Mouse (Mus musculus) left cerebral cortex, adult 9 months (tissue): Measurements from ENCODE around the gene Sprr1a.
"Not testable (repeated sequence)": the region's sequence is repeated elsewhere in the genome, so short reads cannot be mapped to it uniquely, and the experiment has no call there.

Source experiments
- DNase-seq, 2 experiments: peaks; one replicate each; pipeline ENCODE4 v3.0.0; 2022; ENCODE audit warnings: low spot score in 2 of 2

Sprr1a gene

DNA sequence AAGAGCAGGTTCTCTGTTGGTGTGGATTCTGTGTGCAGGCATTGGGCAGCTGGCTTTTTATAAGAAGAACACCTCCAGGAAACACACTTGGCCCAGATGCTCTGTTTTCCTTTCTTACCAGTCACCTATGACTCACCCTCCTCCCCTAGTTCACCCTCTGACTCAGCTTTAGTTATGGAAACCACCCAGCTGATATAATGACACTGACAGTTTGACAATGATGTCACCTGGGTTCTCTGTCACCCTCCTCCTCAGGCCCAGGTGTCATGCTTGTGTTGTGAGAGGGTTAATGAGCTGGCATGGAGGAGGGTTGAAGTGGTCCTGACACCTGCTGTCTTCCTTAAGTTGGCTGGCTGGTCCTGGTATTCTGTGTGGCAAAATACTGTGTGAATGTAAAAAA, at the start of gene Sprr1a:
Gene Sprr1a, minus strand, starts transcription at position 33 of the 400 bp plus-strand sequence.
- no peak for DNase-seq

DNA sequence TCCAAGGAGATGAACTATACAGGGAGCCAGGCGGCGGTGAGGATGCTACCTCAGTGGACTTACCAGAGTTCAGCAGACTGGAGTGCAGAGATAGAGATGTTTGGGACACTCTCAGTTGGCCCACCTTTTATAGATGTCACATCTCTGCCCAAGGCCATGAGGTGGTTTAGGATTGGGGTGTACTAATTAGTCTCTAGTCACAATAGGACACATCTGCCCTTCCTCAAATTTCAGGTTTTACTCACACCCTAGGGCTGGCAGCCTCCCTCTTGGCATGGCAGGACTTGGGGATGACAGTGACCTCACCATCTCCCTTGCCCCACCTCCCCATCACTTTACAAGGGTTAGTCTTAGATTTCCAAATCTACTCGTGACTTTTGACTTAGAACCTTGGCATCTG, 48.7 kb upstream of the Sprr1a start, which contains the start of gene 2310046K23Rik:
Gene 2310046K23Rik, minus strand, starts transcription at position 101 of the 400 bp plus-strand sequence.
- no peak for DNase-seq

DNA sequence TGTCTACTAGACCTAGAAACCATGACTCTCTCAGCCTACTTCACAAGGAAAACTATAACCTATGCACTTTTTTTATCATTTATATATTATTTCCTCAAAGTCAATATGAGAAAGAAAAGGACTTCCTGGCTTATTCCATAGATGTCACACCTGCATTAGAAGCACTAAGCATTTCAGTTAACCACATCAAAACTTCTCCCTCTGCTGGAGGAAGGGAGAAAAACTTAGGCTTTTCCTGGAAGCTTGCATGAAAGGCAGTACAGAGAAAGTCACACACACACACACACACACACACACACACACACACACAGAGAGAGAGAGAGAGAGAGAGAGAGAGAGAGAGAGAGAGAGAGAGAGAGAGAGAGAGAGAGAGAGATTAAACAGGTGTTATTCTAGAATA, 26.6 kb upstream of the Sprr1a start:
- DNase-seq: peak in 1 of 2 experiments; percentile 16

DNA sequence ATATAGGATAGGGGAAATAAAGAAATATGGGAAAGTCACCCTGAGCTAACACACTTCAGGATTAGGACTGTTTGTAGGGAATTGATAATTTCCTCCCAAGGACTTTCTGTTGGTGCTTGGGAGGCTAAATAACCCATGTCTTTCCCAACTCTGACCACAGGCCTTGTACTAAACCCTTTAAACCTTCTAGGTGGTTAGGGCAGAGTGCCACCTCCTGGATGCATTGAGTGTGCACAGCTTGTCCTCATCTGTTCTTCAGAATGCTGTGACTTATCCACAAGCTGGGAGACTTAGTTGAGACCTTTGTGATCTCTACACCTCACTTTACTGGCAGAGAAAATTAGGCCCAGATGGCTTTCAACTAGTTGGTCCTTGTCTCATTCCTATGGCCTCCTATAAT, 25.1 kb upstream of the Sprr1a start:
- peak in 1 of 2 experiments; percentile 26 for DNase-seq

DNA sequence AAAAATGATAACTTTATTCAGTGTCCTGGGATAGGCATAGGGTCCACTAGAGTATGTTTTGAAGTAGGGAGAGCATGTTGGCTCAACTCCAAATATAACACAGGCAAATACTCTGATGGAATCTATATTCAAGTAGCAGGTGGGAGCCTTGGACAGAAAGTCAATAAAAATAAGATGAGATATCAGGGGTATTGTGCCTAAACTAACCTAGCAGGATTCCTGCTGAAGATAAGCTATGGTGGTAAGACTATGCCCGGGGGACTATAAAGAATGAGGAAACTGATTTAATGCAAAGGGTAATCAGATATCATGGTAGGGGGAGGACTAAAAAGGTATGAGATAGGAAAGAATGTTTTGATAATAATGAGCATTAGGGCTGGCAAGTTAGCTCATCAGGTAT, 22.5 kb upstream of the Sprr1a start:
- no peak for DNase-seq

DNA sequence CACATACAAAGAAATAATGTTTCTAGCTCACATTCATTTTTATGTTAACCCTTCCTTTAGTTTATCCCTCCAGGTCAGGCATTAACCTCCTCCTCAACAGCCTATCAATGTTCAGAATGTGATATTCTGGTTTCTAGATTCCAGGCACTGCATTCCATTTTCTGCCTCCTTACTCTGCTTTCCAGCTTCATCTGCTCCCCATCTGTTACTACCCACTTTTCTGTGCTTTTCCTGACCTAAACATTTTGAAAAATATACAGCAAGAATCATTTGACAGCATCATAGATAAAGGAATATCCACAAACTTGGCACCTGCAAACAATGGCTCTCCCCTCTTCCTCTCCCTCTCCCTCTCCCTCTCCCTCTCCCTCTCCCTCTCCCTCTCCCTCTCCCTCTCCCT, 17.8 kb upstream of the Sprr1a start:
- no peak for DNase-seq

DNA sequence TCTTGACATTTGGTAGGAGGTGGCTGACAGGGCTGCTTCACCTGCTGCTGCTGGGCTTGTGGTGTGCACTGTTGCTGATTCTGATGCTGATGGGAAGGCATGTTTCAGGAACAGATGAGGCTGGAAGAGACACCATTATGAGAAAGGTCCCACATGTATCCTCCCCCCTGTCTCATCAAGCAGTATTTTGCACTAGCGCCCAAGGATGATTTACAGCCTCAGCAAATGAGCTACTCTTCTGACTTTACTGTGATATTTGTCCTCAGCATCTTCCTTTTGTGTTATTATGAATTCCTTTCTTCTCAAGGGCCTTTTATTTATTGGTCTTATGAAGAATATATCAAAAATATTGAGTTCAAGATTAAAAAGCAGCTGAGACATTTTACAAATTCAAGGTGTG, 14.7 kb upstream of the Sprr1a start, which contains the start of gene Sprr4:
Gene Sprr4, minus strand, starts transcription at position 101 of the 400 bp plus-strand sequence.
- no peak for DNase-seq

DNA sequence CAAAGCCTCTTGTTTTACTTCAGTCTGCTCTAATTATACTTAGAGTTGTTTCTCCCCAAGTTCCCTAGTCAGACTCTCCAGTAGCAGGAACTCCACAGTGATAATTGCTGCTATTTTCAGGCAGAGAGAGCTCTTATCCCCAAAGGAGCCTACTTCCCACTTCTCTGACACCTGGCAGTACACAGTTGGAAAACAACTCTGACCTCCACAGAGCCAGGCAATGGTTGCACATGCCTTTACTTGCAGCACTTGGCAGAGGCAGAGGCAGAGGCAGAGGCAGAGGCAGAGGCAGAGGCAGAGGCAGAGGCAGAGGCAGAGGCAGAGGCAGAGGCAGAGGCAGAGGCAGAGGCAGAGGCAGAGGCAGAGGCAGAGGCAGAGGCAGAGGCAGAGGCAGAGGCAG, 4.6 kb upstream of the Sprr1a start:
- not testable (repeated sequence) for DNase-seq

DNA sequence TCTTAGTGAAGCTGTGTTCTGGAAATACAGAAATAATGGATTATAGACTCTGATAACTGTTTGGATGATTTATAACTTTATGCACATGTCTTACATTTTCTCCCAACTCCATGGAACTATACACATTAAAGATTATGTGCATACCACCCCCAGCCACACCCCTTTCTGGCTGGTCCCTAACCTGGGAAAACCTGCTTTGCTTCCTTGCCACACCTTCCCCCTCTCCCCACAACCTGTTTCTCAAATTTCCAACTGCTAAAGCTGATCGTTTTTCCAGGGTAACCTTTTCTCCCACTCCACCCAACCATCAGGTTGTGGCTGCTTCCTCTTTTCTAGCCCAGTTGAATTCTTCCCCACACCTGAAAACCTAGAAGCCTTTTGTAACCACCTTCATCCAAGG, 612 bp upstream of the Sprr1a start:
- no peak for DNase-seq

DNA sequence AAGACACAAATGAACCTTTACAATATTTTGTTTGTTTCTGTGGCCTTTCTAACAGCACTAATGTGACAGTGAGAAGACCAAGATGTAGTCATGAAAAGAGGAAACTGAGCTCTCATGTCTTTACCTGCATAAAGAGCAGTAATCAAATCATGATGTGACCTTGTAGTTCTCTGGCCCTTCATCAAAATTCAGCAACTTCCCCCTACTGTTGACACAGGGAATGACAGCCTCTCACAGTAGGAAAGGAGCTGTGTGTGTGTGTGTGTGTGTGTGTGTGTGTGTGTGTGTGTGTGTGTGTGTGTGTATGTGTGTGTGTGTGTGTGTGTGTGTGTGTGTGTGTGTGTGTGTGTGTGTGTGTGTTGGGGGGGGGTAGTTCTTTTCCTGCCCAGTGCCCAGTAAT, 4.4 kb downstream of the Sprr1a start:
- not testable (repeated sequence) for DNase-seq

DNA sequence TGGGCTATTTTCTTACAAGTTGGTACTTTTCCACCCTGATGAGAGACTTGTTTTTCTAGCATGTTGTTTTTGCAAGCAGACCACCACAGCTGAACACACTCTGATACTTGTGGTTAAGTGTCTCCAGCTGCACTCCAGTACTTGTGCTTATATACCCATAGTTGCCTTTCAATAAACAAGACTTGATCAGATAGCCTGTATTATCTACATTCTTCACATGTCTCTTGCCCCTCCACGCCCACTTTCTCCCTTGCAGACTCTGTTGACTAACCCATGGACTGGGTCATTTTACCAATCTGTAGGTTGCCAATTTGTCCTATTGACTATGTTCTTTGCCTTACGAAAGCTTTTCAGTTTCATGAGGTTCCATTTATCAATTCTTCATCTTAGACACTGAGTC, 15.6 kb downstream of the Sprr1a start:
- no peak for DNase-seq

DNA sequence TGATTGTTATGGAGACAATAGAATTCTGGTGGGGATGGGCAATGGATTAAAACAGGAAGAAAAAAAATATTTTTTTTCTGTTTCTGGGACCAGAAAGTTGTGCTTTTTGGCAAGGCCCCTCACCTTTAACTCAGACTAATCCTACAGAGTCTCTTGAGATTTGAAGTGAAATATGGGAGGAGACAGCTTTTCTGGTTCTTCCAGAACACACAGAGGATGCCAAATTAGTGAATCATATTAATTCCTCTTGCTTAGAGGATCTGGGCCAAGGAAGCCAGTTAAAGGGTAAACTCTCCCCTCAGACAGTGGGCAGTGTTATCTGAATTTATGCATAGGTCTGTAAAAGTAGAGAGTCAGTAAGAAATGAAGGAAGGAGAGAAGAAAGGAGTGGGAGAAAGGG, 18.3 kb downstream of the Sprr1a start:
- no peak for DNase-seq

DNA sequence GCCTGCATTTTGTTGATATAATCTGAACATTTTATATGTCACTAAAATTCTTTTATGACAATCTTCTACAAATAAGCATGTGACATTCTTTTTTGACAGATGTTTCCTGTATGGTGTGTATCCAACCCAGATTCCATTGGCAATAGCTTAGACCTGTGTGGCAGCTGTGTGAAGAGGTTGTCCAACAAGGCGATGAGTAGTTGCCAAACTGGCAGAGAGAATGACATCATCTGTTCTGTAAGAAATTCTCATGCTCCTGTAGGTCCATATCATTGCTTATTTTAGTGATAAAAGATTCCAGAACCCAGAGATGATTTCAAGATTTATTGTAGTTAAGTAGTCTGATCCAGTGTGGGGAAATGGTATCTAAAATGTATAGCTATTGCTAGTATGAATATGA, 19.1 kb downstream of the Sprr1a start:
- no peak for DNase-seq

DNA sequence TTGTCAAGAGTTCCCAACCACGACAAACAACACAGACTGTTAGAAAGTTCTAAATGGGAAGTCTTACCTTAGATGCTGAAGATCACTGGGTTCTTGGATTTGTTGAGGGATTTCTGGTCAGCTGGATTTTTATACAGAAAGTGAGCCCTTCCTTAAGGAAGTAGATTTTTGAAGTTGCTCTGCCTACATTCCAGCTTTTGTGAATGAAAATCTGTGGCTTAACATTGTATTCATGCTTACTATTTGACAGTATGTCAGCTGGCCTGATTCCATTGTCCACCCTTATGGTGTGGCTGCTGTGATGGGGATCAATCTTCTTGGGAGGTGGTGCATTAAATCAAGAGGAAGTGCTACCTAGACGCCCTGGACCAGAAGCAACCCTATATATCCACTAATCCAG, 27.1 kb downstream of the Sprr1a start, which contains the start of gene Sprr3:
Gene Sprr3, minus strand, starts transcription at position 101 of the 400 bp plus-strand sequence.
- DNase-seq: no peak

DNA sequence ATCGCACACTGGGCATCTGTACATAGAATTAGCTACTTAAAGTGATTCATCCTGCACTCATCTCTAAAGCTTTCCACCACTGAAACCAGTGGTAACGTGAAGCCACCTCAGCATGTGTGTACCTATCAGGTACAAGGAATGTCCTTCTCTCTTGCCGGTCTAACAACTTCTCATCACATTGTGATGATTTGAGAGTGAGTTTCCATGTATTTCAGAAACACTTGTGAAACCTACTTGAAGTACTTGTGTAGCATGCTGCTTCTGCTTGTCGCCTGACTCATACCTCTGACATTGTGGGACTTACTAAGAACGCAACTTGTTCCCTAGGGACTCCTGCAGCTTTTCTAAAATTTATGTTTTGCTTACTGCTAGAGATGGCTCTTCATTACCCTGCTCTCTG, 30.5 kb downstream of the Sprr1a start:
- DNase-seq: no peak

DNA sequence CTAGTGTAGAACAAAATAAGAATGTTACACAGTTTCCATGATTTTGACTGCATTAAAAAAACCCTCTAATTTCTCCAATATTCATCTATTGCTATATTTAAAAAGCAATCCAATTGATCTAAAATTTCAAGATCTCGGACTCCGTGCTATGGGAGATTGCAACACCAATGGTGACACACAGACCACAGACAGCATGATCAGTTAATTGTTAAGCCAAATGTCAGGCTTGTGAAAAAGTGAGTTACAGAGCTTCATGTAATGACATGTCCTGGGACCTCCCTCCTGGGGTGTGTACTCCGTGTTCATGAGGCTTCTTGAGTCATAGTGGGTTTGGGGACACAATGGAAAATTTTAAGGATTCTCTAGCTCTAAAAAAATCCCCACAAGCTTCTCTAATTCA, 45.5 kb downstream of the Sprr1a start:
- DNase-seq: no peak

DNA sequence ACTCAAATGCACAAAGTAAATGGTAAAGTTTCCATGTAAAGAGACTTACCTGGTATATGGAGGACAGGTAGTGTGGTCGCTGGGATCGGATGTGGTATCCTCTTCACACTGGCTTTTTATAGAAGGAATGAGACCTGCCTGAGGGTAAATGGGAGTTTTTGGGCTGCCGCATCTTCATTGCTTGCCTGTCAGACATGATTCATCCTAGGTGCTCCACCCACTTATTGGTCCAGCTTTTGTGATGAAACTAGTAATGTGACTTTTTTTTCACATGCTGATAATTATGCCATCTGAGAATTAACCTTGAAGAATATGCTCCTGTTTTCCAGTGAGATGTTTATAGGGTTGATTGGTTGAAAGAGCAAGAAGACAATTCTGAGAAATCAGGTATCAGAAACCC, 47.0 kb downstream of the Sprr1a start, which contains the start of gene Sprr1b:
Gene Sprr1b, minus strand, starts transcription at position 101 of the 400 bp plus-strand sequence.
- no peak for DNase-seq
